Mouse (Mus musculus) C2C12 (cell line): ENCODE data around the gene Hist1h2ah.

ENCODE experiments used
- CEBPB ChIP-seq: IDR thresholded peaks from one replicate; pipeline ENCODE4 v1.6.1; 2011; ENCODE audit warnings: low read depth, mild to moderate bottlenecking, control low read depth, moderate library complexity
- CTCF ChIP-seq: IDR thresholded peaks from one replicate; pipeline ENCODE4 v1.5.1; 2011; ENCODE audit not compliant: control insufficient read depth, insufficient read depth, insufficient read length
- FOSL1 ChIP-seq: IDR thresholded peaks from one replicate; pipeline ENCODE4 v1.8.0; 2011; ENCODE audit warnings: mild to moderate bottlenecking, low read length; ENCODE audit not compliant: poor library complexity, insufficient read depth, severe bottlenecking
- MAX ChIP-seq: IDR thresholded peaks from one replicate; pipeline ENCODE4 v1.6.1; 2011; ENCODE audit warnings: mild to moderate bottlenecking, control low read depth
- MYOD1 ChIP-seq: IDR thresholded peaks from one replicate; pipeline ENCODE4 v1.6.1; 2011; ENCODE audit warnings: low read depth; ENCODE audit not compliant: control insufficient read depth, insufficient read length
- MYOG ChIP-seq: IDR thresholded peaks from one replicate; pipeline ENCODE4 v1.6.1; 2011; ENCODE audit not compliant: control insufficient read depth, insufficient read length; ENCODE audit errors: extremely low read depth
- USF1 ChIP-seq: IDR thresholded peaks from one replicate; pipeline ENCODE4 v1.6.1; 2011; ENCODE audit warnings: low read depth, mild to moderate bottlenecking, control low read depth, moderate library complexity

DNA sequence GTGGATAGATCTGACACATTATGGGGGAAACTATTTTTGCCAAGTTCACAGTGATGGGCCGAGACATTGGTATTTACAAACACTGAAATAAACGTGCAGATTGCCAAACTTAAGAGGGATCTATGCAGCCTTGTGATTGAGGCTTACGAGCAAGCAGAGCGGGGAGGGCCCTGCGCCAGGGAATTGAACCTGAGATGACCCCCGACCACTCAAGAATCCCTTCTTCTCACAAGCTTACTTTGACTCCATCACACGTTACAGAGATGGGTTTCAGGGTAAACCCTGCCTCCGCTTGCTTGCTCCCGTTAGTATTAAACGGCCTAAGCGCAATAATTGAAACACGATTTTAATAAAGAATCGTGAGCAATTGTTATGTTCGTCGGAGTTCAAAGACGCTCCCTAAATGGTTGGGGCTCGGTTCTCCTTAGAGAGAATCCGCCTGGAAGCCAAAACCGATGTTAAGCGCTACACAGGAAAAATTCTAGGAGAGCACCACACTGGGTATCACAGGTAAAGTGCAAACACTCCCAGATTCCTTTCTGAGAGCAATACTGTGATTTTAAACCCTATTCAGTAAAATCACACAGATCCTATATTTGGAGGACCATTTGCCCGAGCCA, 38.1 kb downstream of the Hist1h2ah start:
- TF ChIP-seq MAX = no peak
- TF ChIP-seq CTCF = no peak
- no peak for TF ChIP-seq USF1
- no peak for TF ChIP-seq CEBPB
- TF ChIP-seq MYOG = no peak
- no peak for TF ChIP-seq MYOD1
- no peak for TF ChIP-seq FOSL1
